Mouse (Mus musculus): ENCODE data around the gene Tspan13. TPM values are rescaled to one million over a fixed set of nuclear protein-coding genes. Genes with fewer than 3 reads are reported as not detected.
A peak's percentile ranks its signal among the peaks of the same experiment; 100 is the strongest.

The Tspan13 gene
- polyA plus RNA-seq, 1 experiment = 14.5 TPM

DNA sequence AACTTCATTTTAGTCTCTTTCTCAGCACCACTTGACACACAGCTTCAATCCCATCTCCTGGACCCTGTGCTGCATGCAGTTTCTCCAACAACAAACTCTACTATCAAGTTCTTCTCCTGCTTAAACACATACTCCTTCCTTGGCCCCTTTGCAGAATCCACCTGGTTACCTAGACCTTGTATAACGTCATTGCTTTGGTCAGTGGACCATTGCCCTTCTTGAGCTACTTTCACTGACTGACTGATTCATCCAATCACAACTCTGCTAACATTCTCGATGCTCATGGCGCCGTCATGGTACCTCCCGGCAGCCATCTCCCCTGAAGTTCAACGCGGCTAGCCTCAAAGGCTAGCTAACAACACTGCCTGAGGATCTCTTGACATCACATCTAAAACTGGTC lies 6.2 kb downstream of the Tspan13 start:
- peaks cover 29% of the 10 kb centered on the region for H3K4me1 ChIP-seq (ENCODE audit: control insufficient read depth, insufficient read depth, low read length)
- H3K27ac ChIP-seq (ENCODE audit: insufficient read depth, low read depth, low read length) = no peak overlapping the region
- H3K4me3 ChIP-seq (ENCODE audit: insufficient read depth, low read length) = no peak overlapping the region
- no peak for TF ChIP-seq POLR2A (IDR thresholded peaks at IDR 0.05; ENCODE audit: borderline replicate concordance, low read depth, low read length)

DNA sequence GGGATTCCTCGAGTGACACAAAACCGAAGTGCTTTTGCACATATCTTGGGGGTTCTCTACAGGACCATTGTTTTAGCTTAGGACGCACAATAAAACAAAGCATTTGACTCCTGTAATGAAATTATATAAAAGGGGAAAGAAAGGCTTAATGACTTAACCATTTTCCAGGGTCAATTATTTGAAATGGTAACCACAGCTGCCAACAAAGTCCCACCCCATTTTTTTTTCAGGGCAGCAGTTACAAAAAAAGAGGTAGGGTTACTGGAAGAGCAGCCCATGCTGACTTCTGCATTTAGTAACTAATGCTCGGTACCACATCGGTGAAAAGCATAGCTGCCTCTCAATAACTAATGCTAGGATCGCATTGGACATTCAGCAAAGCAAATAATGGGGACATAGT lies 6.8 kb downstream of the Tspan13 start:
- H3K27ac ChIP-seq (ENCODE audit: insufficient read depth, low read depth, low read length) = no peak overlapping the region
- no peak for TF ChIP-seq CTCF (IDR thresholded peaks at IDR 0.05; ENCODE audit: low read depth, low read length)
- no peak for TF ChIP-seq POLR2A (IDR thresholded peaks at IDR 0.05; ENCODE audit: borderline replicate concordance, low read depth, low read length)
- H3K4me1 ChIP-seq (ENCODE audit: control insufficient read depth, insufficient read depth, low read length) = peaks cover 23% of the 10 kb centered on the region
- no peak overlapping the region for H3K4me3 ChIP-seq (ENCODE audit: insufficient read depth, low read length)

DNA sequence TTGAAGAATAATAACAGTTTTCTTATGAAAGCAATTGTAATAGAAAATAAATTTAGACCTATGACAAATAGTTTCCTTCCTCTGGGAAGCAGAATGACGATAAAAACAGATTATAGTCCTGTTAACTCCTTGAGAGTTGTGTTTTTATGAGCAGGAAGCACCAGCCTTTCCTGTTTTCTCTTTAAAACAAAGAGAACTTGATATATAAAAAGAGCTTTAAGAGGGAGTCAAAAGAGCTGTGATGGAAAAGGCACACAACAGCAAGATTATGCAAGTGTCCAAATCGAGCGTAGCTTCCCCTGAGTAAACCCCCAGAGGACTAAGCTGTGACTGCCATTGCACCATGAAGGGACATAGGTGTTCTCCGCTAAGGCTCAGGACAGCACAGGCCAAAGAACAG lies 9.9 kb downstream of the Tspan13 start:
- H3K27ac ChIP-seq (ENCODE audit: insufficient read depth, low read depth, low read length) = peak overlapping the region; percentile 46
- peaks cover 25% of the 10 kb centered on the region for H3K4me1 ChIP-seq (ENCODE audit: control insufficient read depth, insufficient read depth, low read length)
- H3K4me3 ChIP-seq (ENCODE audit: insufficient read depth, low read length) = no peak overlapping the region

DNA sequence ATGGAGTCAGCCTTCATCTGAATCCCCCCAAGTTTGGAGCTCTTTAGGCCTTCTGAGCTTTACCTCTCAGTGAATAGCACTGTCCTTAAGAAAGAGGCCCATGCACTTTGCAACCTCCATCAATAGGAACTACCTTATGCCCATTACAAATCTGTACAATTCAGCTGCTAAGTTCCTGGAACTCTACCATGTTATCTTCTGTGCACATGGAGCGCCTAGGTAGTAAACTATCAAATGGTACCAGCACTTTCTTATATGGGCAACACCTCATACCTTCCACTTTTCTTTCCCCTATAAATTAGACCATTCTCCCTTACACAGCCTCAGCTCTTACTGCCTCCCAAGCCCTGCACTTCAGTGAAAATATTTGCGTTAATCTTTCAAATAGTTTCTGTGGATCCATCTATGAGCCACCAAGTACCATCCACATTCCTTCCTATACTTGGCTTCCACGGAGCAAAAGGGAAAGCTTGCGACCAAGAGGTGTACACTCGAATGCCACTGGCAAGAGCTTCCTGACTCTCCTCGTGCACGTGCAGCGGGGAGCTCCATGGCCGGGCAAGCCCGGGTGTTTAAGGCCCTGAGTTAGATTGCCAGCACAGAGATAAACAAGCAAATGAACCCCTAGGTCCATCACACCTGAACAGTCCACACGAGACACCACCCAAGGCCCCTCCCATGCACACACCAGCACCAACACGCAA lies 11.5 kb downstream of the Tspan13 start:
- Histone ChIP-seq H3K4me3 (ENCODE audit: insufficient read depth, low read length) (no peak overlapping the region), H3K4me1 (ENCODE audit: control insufficient read depth, insufficient read depth, low read length) (peaks cover 13% of the 10 kb centered on the region), H3K27ac (ENCODE audit: insufficient read depth, low read depth, low read length) (no peak overlapping the region)
- TF ChIP-seq POLR2A (IDR thresholded peaks at IDR 0.05; ENCODE audit: borderline replicate concordance, low read depth, low read length) (no peak), CTCF (IDR thresholded peaks at IDR 0.05; ENCODE audit: low read depth, low read length) (no peak)

More for the DNA sequence above, 9.9 kb downstream of the Tspan13 start:
- TF ChIP-seq CTCF (IDR thresholded peaks at IDR 0.05; ENCODE audit: low read depth, low read length) (no peak), POLR2A (IDR thresholded peaks at IDR 0.05; ENCODE audit: borderline replicate concordance, low read depth, low read length) (no peak)

DNA sequence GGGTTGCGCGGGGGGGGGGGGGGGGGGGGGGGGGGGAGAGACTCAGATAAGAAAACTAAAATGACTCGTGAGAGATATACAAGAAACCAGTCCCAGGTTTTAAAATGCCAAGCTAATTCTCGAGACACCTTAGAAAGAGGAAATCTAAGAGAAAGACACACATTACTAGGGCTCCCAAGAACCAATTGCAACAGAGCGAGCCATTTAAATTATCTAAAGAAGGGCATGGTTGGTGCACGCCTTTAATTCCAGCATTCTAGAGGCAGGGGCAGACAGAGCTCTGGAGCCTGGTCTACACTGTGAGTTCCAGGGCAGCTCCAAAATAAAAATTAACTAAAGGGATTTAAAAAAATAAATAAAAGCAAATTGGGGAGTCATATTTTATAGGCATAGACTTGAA lies 12.6 kb downstream of the Tspan13 start:
- H3K4me3 ChIP-seq (ENCODE audit: insufficient read depth, low read length) = 0 out of 2 replicates have a peak overlapping the region, but pooled peaks have one; percentile 27
- H3K27ac ChIP-seq (ENCODE audit: insufficient read depth, low read depth, low read length) = peak overlapping the region; percentile 35; the same call in 1 of the 2 replicates
- peaks cover 13% of the 10 kb centered on the region for H3K4me1 ChIP-seq (ENCODE audit: control insufficient read depth, insufficient read depth, low read length)
- TF ChIP-seq CTCF (IDR thresholded peaks at IDR 0.05; ENCODE audit: low read depth, low read length) (no peak), POLR2A (IDR thresholded peaks at IDR 0.05; ENCODE audit: borderline replicate concordance, low read depth, low read length) (no peak)

DNA sequence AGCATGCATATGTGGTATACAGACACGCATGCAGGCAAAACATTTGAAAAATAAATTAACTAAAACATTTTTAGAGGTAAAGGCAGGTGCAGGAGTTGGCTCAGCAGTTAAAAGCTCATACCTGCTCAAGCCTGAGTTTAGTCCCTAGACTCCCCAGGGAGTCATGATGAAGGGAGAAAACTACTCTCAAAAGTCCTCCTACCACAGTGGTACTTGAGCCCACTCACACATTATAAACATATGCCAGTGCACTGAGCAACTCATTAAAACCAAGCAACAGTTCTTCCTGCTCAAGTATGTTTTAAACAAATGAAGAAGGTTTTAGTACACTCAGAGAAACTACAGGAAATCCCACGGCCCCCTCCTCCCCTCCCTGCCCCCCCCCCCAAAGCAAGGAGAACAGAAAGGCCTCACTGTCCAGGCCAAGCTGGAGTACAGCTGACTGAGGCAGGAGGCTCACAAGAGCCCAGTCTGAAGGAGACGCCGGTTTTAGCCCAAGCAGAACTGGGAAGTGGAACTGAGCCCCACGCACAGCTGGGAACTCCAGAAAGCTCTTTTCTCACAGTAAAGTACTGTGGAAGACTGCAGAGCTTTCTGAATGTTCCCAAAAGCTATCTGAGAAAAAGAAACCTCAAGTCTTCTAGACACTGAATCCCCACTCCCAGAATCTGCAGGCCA lies 13.2 kb downstream of the Tspan13 start:
- no peak for TF ChIP-seq POLR2A (IDR thresholded peaks at IDR 0.05; ENCODE audit: borderline replicate concordance, low read depth, low read length)
- TF ChIP-seq CTCF (IDR thresholded peaks at IDR 0.05; ENCODE audit: low read depth, low read length) = no peak
- Histone ChIP-seq H3K4me3 (ENCODE audit: insufficient read depth, low read length) (0 out of 2 replicates have a peak overlapping the region, but pooled peaks have one; percentile 27), H3K27ac (ENCODE audit: insufficient read depth, low read depth, low read length) (peak overlapping the region; percentile 35; the same call in 1 of the 2 replicates), H3K4me1 (ENCODE audit: control insufficient read depth, insufficient read depth, low read length) (peaks cover 13% of the 10 kb centered on the region)

DNA sequence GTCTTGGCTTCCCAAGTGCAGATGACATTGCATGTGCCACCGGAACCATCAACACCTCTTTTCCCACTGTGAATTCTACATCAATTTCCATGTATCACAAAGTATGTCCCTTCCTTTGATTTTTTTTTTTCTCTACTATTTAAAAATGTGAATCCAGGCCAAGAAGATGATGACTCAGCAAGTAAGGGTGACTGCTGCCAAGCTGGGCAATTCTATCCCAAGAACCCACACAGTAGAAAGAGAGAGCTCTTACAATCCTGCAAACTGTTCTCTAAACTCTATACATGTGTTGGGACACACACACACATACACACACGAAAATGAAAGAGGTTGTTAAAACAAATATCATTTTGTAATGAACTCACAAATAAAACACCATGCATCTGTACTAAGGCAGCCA lies 15.1 kb downstream of the Tspan13 start:
- Histone ChIP-seq H3K27ac (ENCODE audit: insufficient read depth, low read depth, low read length) (no peak overlapping the region), H3K4me1 (ENCODE audit: control insufficient read depth, insufficient read depth, low read length) (peaks cover 9% of the 10 kb centered on the region), H3K4me3 (ENCODE audit: insufficient read depth, low read length) (no peak overlapping the region)
- TF ChIP-seq CTCF (IDR thresholded peaks at IDR 0.05; ENCODE audit: low read depth, low read length) (no peak), POLR2A (IDR thresholded peaks at IDR 0.05; ENCODE audit: borderline replicate concordance, low read depth, low read length) (no peak)

DNA sequence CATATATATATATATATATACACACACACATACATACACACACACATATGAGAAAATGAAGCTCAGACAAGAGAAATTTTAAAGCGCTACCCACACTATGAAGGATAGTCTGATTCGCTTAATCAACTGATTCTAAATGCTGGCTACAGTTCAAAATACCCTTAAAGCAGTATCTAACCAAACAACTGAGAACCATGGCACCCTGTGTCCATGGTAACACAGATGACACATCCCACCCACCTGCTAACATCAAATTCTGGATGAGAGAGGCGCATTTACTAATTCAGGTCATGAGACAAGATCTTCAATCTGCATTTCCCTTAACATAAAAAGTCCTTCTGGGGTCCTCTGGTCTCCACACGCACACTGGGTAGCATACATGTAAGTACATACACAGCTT lies 16.2 kb downstream of the Tspan13 start:
- peaks cover 9% of the 10 kb centered on the region for H3K4me1 ChIP-seq (ENCODE audit: control insufficient read depth, insufficient read depth, low read length)
- no peak overlapping the region for H3K27ac ChIP-seq (ENCODE audit: insufficient read depth, low read depth, low read length)
- no peak overlapping the region for H3K4me3 ChIP-seq (ENCODE audit: insufficient read depth, low read length)
- no peak for TF ChIP-seq POLR2A (IDR thresholded peaks at IDR 0.05; ENCODE audit: borderline replicate concordance, low read depth, low read length)
- TF ChIP-seq CTCF (IDR thresholded peaks at IDR 0.05; ENCODE audit: low read depth, low read length) = no peak

DNA sequence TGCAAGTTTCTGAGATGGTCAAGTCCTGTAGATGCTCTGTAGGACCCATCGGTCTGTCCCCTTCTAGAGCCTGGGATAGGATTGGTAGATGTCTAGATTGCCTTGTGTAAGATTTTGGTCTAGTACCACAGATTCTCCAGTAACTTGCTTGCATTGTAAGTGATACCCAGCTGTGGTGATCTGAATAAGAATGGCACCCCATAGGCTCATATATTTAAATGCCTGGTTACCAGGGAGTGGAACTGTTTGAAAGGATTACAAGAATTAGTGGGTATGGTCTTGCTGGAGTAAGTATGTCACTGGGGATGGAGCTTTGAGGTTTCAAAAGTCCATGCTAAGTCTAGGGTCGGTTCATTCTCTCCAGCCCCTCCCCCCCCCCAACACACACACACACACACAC lies 21.6 kb downstream of the Tspan13 start:
- Histone ChIP-seq H3K4me3 (ENCODE audit: insufficient read depth, low read length) (no peak overlapping the region), H3K27ac (ENCODE audit: insufficient read depth, low read depth, low read length) (no peak overlapping the region), H3K4me1 (ENCODE audit: control insufficient read depth, insufficient read depth, low read length) (no peaks in the 10 kb centered on the region)
- TF ChIP-seq POLR2A (IDR thresholded peaks at IDR 0.05; ENCODE audit: borderline replicate concordance, low read depth, low read length) (no peak), CTCF (IDR thresholded peaks at IDR 0.05; ENCODE audit: low read depth, low read length) (no peak)

DNA sequence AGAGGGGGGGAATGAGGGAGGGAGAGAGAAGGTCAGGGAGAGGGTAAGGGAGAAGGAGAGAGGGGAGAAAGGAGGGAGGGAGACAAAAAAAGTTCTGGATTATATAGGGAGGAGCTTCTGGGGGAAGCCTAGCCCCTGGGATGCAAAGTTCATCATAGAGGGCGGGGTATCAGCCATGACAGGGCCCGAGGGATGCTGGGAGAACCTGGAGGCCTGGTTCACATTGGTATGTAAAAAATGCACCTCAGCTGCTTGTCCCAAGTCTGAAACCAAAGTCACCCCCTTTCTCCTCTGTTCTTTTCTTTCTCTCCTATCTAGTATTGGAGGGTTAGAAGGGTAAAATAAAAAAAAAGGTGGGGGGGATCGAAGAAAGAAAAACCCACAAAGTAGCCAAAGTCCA lies 22.2 kb downstream of the Tspan13 start:
- no peak for TF ChIP-seq POLR2A (IDR thresholded peaks at IDR 0.05; ENCODE audit: borderline replicate concordance, low read depth, low read length)
- no peak for TF ChIP-seq CTCF (IDR thresholded peaks at IDR 0.05; ENCODE audit: low read depth, low read length)
- Histone ChIP-seq H3K27ac (ENCODE audit: insufficient read depth, low read depth, low read length) (no peak overlapping the region), H3K4me1 (ENCODE audit: control insufficient read depth, insufficient read depth, low read length) (no peaks in the 10 kb centered on the region), H3K4me3 (ENCODE audit: insufficient read depth, low read length) (no peak overlapping the region)

Data from bone marrow macrophage, adult 2 months (primary cell).